Mouse (Mus musculus): ENCODE results near the gene Dhrs1. TPM values are rescaled to one million over a fixed set of nuclear protein-coding genes. Genes with fewer than 3 reads are reported as not detected.

The Dhrs1 gene
- polyA plus RNA-seq, 1 experiment: 76.3 TPM

GRCm38 (mm10) chr14:55777176-55777575 lies 31.7 kb upstream of the Dhrs1 start:
- Histone ChIP-seq H3ac (ENCODE audit: control insufficient read depth, insufficient read length) (no peak overlapping the region), H3K4me2 (ENCODE audit: low read depth) (no peak overlapping the region), H3K4me3 (no peak overlapping the region), H3K36me3 (ENCODE audit: control insufficient read depth, insufficient read depth) (no peaks in the 10 kb centered on the region), H3K27me3 (ENCODE audit: control insufficient read depth, insufficient read depth, insufficient read length) (peaks cover 30% of the 10 kb centered on the region), H3K79me2 (ENCODE audit: control insufficient read depth, insufficient read depth) (no peaks in the 10 kb centered on the region)
- TF ChIP-seq MYOD1 (IDR thresholded peaks at IDR 0.05; ENCODE audit: control insufficient read depth in 1 of 3, insufficient read length in 2 of 3, low read depth in 2 of 3) (no peak), E2F4 (IDR thresholded peaks at IDR 0.05; ENCODE audit: insufficient read depth) (no peak), TCF12 (IDR thresholded peaks at IDR 0.05; ENCODE audit: insufficient read depth, poor library complexity, severe bottlenecking) (no peak), CEBPB (IDR thresholded peaks at IDR 0.05; ENCODE audit: insufficient read depth, poor library complexity, severe bottlenecking) (no peak)

- H3K4me3 ChIP-seq: no peak overlapping the region
- peaks cover 34% of the 10 kb centered on the region for H3K27me3 ChIP-seq (ENCODE audit: control insufficient read depth, insufficient read depth, insufficient read length)
Measured at GRCm38 (mm10) chr14:55776711-55777110, 31.2 kb upstream of the Dhrs1 start.

GRCm38 (mm10) chr14:55769087-55769703 lies 23.7 kb upstream of the Dhrs1 start:
- peaks cover 68% of the 10 kb centered on the region for H3K27me3 ChIP-seq (ENCODE audit: control insufficient read depth, insufficient read depth, insufficient read length)
- H3ac ChIP-seq (ENCODE audit: control insufficient read depth, insufficient read length): no peak overlapping the region
- H3K79me2 ChIP-seq (ENCODE audit: control insufficient read depth, insufficient read depth): no peaks in the 10 kb centered on the region
- no peaks in the 10 kb centered on the region for H3K36me3 ChIP-seq (ENCODE audit: control insufficient read depth, insufficient read depth)
- TF ChIP-seq TCF12 (IDR thresholded peaks at IDR 0.05; ENCODE audit: insufficient read depth, poor library complexity, severe bottlenecking): no peak
- TF ChIP-seq E2F4 (IDR thresholded peaks at IDR 0.05; ENCODE audit: insufficient read depth): no peak
- TF ChIP-seq REST (IDR thresholded peaks at IDR 0.05; ENCODE audit: insufficient read depth, insufficient read length): no peak
- no peak for TF ChIP-seq MYOD1 (IDR thresholded peaks at IDR 0.05; ENCODE audit: control insufficient read depth in 1 of 3, insufficient read length in 2 of 3, low read depth in 2 of 3)
- TF ChIP-seq SRF (IDR thresholded peaks at IDR 0.05; ENCODE audit: control insufficient read depth, insufficient read length, low read depth): no peak
- TF ChIP-seq USF1 (IDR thresholded peaks at IDR 0.05; ENCODE audit: low read depth): no peak
- no peak for TF ChIP-seq MAX (IDR thresholded peaks at IDR 0.05; ENCODE audit: low read depth)
- TF ChIP-seq TCF3 (IDR thresholded peaks at IDR 0.05; ENCODE audit: insufficient read length, low read depth): no peak
- TF ChIP-seq POLR2AphosphoS2 (IDR thresholded peaks at IDR 0.05; ENCODE audit: insufficient read length, low read depth): no peak
- TF ChIP-seq MYOG (IDR thresholded peaks at IDR 0.05; ENCODE audit: control insufficient read depth in 1 of 3, insufficient read depth in 1 of 3, insufficient read length in 2 of 3, low read depth in 2 of 3): no peak
- no peak for TF ChIP-seq POLR2A (IDR thresholded peaks at IDR 0.05; ENCODE audit: insufficient read length, low read depth)
- TF ChIP-seq CEBPB (IDR thresholded peaks at IDR 0.05; ENCODE audit: insufficient read depth, poor library complexity, severe bottlenecking): no peak
- H3K4me2 ChIP-seq (ENCODE audit: low read depth): no peak overlapping the region
- no peak overlapping the region for H3K4me3 ChIP-seq

More at GRCm38 (mm10) chr14:55776711-55777110, 31.2 kb upstream of the Dhrs1 start:
- TF ChIP-seq TCF12 (IDR thresholded peaks at IDR 0.05; ENCODE audit: insufficient read depth, poor library complexity, severe bottlenecking) (no peak), SRF (IDR thresholded peaks at IDR 0.05; ENCODE audit: control insufficient read depth, insufficient read length, low read depth) (no peak), MYOD1 (IDR thresholded peaks at IDR 0.05; ENCODE audit: control insufficient read depth in 1 of 3, insufficient read length in 2 of 3, low read depth in 2 of 3) (no peak), POLR2A (IDR thresholded peaks at IDR 0.05; ENCODE audit: insufficient read length, low read depth) (no peak), MYOG (IDR thresholded peaks at IDR 0.05; ENCODE audit: control insufficient read depth in 1 of 3, insufficient read depth in 1 of 3, insufficient read length in 2 of 3, low read depth in 2 of 3) (no peak), CEBPB (IDR thresholded peaks at IDR 0.05; ENCODE audit: insufficient read depth, poor library complexity, severe bottlenecking) (no peak), MAX (IDR thresholded peaks at IDR 0.05; ENCODE audit: low read depth) (no peak), POLR2AphosphoS2 (IDR thresholded peaks at IDR 0.05; ENCODE audit: insufficient read length, low read depth) (no peak)
- no peak overlapping the region for H3K4me2 ChIP-seq (ENCODE audit: low read depth)
- no peaks in the 10 kb centered on the region for H3K79me2 ChIP-seq (ENCODE audit: control insufficient read depth, insufficient read depth)
- no peak overlapping the region for H3ac ChIP-seq (ENCODE audit: control insufficient read depth, insufficient read length)
- no peaks in the 10 kb centered on the region for H3K36me3 ChIP-seq (ENCODE audit: control insufficient read depth, insufficient read depth)

- Histone ChIP-seq H3ac (ENCODE audit: control insufficient read depth, insufficient read length) (no peak overlapping the region), H3K4me2 (ENCODE audit: low read depth) (no peak overlapping the region), H3K4me3 (no peak overlapping the region), H3K79me2 (ENCODE audit: control insufficient read depth, insufficient read depth) (no peaks in the 10 kb centered on the region), H3K36me3 (ENCODE audit: control insufficient read depth, insufficient read depth) (no peaks in the 10 kb centered on the region), H3K27me3 (ENCODE audit: control insufficient read depth, insufficient read depth, insufficient read length) (peaks cover 65% of the 10 kb centered on the region)
- TF ChIP-seq TCF12 (IDR thresholded peaks at IDR 0.05; ENCODE audit: insufficient read depth, poor library complexity, severe bottlenecking) (no peak), POLR2AphosphoS2 (IDR thresholded peaks at IDR 0.05; ENCODE audit: insufficient read length, low read depth) (no peak), TCF3 (IDR thresholded peaks at IDR 0.05; ENCODE audit: insufficient read length, low read depth) (no peak), MAX (IDR thresholded peaks at IDR 0.05; ENCODE audit: low read depth) (no peak), E2F4 (IDR thresholded peaks at IDR 0.05; ENCODE audit: insufficient read depth) (no peak), CEBPB (IDR thresholded peaks at IDR 0.05; ENCODE audit: insufficient read depth, poor library complexity, severe bottlenecking) (no peak), POLR2A (IDR thresholded peaks at IDR 0.05; ENCODE audit: insufficient read length, low read depth) (no peak), REST (IDR thresholded peaks at IDR 0.05; ENCODE audit: insufficient read depth, insufficient read length) (no peak), MYOG (IDR thresholded peaks at IDR 0.05; ENCODE audit: control insufficient read depth in 1 of 3, insufficient read depth in 1 of 3, insufficient read length in 2 of 3, low read depth in 2 of 3) (no peak), SRF (IDR thresholded peaks at IDR 0.05; ENCODE audit: control insufficient read depth, insufficient read length, low read depth) (no peak), MYOD1 (IDR thresholded peaks at IDR 0.05; ENCODE audit: control insufficient read depth in 1 of 3, insufficient read length in 2 of 3, low read depth in 2 of 3) (no peak), USF1 (IDR thresholded peaks at IDR 0.05; ENCODE audit: low read depth) (no peak)
Measured at GRCm38 (mm10) chr14:55768555-55768954, 23.1 kb upstream of the Dhrs1 start.

Data from myocyte (in vitro differentiated cells).